Comparison of ENCODE assay signal across 7 mouse cellular contexts in the genomic region with DNA sequence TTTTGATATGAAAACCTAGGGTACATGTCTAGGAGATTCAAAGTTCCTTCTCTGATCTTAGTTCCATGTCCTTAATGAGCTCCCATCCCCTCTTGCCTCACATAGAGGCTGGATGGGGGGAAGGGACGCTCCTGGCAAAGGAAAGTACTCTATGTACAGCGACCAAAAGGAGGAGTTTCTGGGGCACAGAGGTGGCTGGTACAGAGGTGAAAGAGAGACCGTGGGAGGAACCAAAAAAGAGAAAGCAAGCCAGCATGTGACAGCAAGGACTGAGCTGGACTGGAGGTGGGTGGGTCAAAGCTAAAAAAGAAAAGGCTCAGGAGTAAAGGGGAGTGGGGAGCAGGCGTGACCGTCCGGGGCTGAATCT. TPM values are rescaled to one million over a fixed set of nuclear protein-coding genes. Genes with fewer than 3 reads are reported as not detected.
DNase-seq lines count a peak whose midpoint lies in the region; ATAC-seq lines count a peak whose summit lies in the region.

No protein-coding gene starts in this region.

- peak overlapping the region; percentile 64 for H3K9ac ChIP-seq in limb, embryonic 15.5 days
- peak overlapping the region; percentile 45 for H3K9ac ChIP-seq in neural tube, embryonic 12.5 days

- no peaks in the 10 kb centered on the region for H3K36me3 ChIP-seq in hindbrain, embryonic 10.5 days
- no peaks in the 10 kb centered on the region for H3K36me3 ChIP-seq in limb, embryonic 15.5 days
- no peaks in the 10 kb centered on the region for H3K36me3 ChIP-seq in neural tube, embryonic 12.5 days

- H3K9me3 ChIP-seq in hindbrain, embryonic 10.5 days = no peaks in the 10 kb centered on the region
- H3K9me3 ChIP-seq in limb, embryonic 15.5 days = no peaks in the 10 kb centered on the region
- H3K9me3 ChIP-seq in neural tube, embryonic 12.5 days = no peaks in the 10 kb centered on the region

- WGBS in hindbrain, embryonic 10.5 days = 0% methylated on average over 6 of the region's 6 CpGs
- WGBS in limb, embryonic 15.5 days = 1% methylated on average over 6 of the region's 6 CpGs
- WGBS in neural tube, embryonic 12.5 days = 0% methylated on average over 6 of the region's 6 CpGs

- no peak for ATAC-seq in limb, embryonic 15.5 days (ENCODE audit: insufficient number of reproducible peaks, low FRiP score, low TSS enrichment, low read depth)
- ATAC-seq in neural tube, embryonic 12.5 days (ENCODE audit: low FRiP score, low read depth) = 0 out of 2 replicates have a peak, but pooled peaks have one; percentile 0

- peak overlapping the region; percentile 89 for H3K27ac ChIP-seq in hindbrain, embryonic 10.5 days
- H3K27ac ChIP-seq in limb, embryonic 15.5 days = peak overlapping the region; percentile 72
- no peak overlapping the region; the same call in 1 of the 2 replicates for H3K27ac ChIP-seq in neural tube, embryonic 12.5 days

- peak overlapping the region; percentile 86 for H3K4me3 ChIP-seq in hindbrain, embryonic 10.5 days
- H3K4me3 ChIP-seq in limb, embryonic 15.5 days = peak overlapping the region; percentile 66
- H3K4me3 ChIP-seq in neural tube, embryonic 12.5 days = peak overlapping the region; percentile 66

- peaks cover 24% of the 10 kb centered on the region for H3K4me1 ChIP-seq in hindbrain, embryonic 10.5 days (replicated peaks)
- H3K4me1 ChIP-seq in limb, embryonic 15.5 days = peaks cover 12% of the 10 kb centered on the region
- H3K4me1 ChIP-seq in neural tube, embryonic 12.5 days = peaks cover 12% of the 10 kb centered on the region

- peak overlapping the region; percentile 88 for H3K4me2 ChIP-seq in limb, embryonic 15.5 days
- peak overlapping the region; percentile 96 for H3K4me2 ChIP-seq in neural tube, embryonic 12.5 days (replicated peaks)

- peak; percentile 60 to 82 for DNase-seq in lung, adult 18-20 months
- DNase-seq in lung, postnatal 4 days = no peak
- DNase-seq in c-Kit-positive CD71-positive TER-119-positive erythroid progenitor cells, embryonic 14.5 days (ENCODE audit: low spot score) = peak; percentile 34
- no peak for DNase-seq in hindbrain, embryonic 10.5 days (ENCODE audit: low spot score)
- no peak for DNase-seq in left cerebral cortex, adult 8-10 months (ENCODE audit: low spot score in 2 of 2)

- H3K27me3 ChIP-seq in hindbrain, embryonic 10.5 days (ENCODE audit: insufficient read depth, poor library complexity, severe bottlenecking) = no peaks in the 10 kb centered on the region
- no peaks in the 10 kb centered on the region; the same call in 1 of the 2 replicates for H3K27me3 ChIP-seq in limb, embryonic 15.5 days
- H3K27me3 ChIP-seq in neural tube, embryonic 12.5 days (replicated peaks) = no peaks in the 10 kb centered on the region

RNA-seq across cellular contexts. Expression of a gene that starts 0.5 kb away (rescaled TPM):
- polyA plus RNA-seq in hindbrain, embryonic 10.5 days (2016; fragmentation: Nextera tagmentation; extraction: Ambion mirVana) = 15.6 and 16.4 TPM in 2 replicates
- 35.8 and 37.8 TPM in 2 replicates for polyA plus RNA-seq in limb, embryonic 15.5 days (2015; fragmentation: Nextera tagmentation; extraction: Ambion mirVana)
- polyA plus RNA-seq in neural tube, embryonic 12.5 days (2016; fragmentation: Nextera tagmentation; extraction: Ambion mirVana) = 24.0 and 25.9 TPM in 2 replicates
- 10 to 100 TPM; 55.8 to 70.5 (median 60.5) TPM for total RNA-seq in left cerebral cortex, adult 8-10 months (2022)

RNA-seq across cellular contexts. Expression of a gene that starts 0.9 kb away (rescaled TPM):
- polyA plus RNA-seq in hindbrain, embryonic 10.5 days (2016; fragmentation: Nextera tagmentation; extraction: Ambion mirVana) = 30.4 and 30.8 TPM in 2 replicates
- polyA plus RNA-seq in limb, embryonic 15.5 days (2015; fragmentation: Nextera tagmentation; extraction: Ambion mirVana) = 19.5 and 19.6 TPM in 2 replicates
- polyA plus RNA-seq in neural tube, embryonic 12.5 days (2016; fragmentation: Nextera tagmentation; extraction: Ambion mirVana) = 33.1 and 34.0 TPM in 2 replicates
- total RNA-seq in left cerebral cortex, adult 8-10 months (2022) = 10 to 100 TPM; 23.4 to 29.7 (median 27.4) TPM

RNA-seq across cellular contexts. Expression of a gene that starts 33.3 kb away (rescaled TPM):
- polyA plus RNA-seq in hindbrain, embryonic 10.5 days (2016; fragmentation: Nextera tagmentation; extraction: Ambion mirVana) = 23.3 and 24.1 TPM in 2 replicates
- polyA plus RNA-seq in limb, embryonic 15.5 days (2015; fragmentation: Nextera tagmentation; extraction: Ambion mirVana) = 24.7 TPM in 2 replicates
- 28.2 and 28.6 TPM in 2 replicates for polyA plus RNA-seq in neural tube, embryonic 12.5 days (2016; fragmentation: Nextera tagmentation; extraction: Ambion mirVana)
- 10 to 100 TPM; 11.7 to 15.2 (median 13.5) TPM for total RNA-seq in left cerebral cortex, adult 8-10 months (2022)

RNA-seq across cellular contexts. Expression of a gene that starts 41.5 kb away (rescaled TPM):
- polyA plus RNA-seq in hindbrain, embryonic 10.5 days (2016; fragmentation: Nextera tagmentation; extraction: Ambion mirVana) = 0.68 and 1.0 TPM in 2 replicates
- 1.0 and 1.8 TPM in 2 replicates for polyA plus RNA-seq in limb, embryonic 15.5 days (2015; fragmentation: Nextera tagmentation; extraction: Ambion mirVana)
- 2.4 and 3.0 TPM in 2 replicates for polyA plus RNA-seq in neural tube, embryonic 12.5 days (2016; fragmentation: Nextera tagmentation; extraction: Ambion mirVana)
- total RNA-seq in left cerebral cortex, adult 8-10 months (2022) = 1 to 10 TPM; 5.8 to 8.9 (median 6.2) TPM

RNA-seq across cellular contexts. Expression of a gene that starts 41.5 kb away (rescaled TPM):
- 7.6 and 8.6 TPM in 2 replicates for polyA plus RNA-seq in hindbrain, embryonic 10.5 days (2016; fragmentation: Nextera tagmentation; extraction: Ambion mirVana)
- polyA plus RNA-seq in limb, embryonic 15.5 days (2015; fragmentation: Nextera tagmentation; extraction: Ambion mirVana) = 16.2 and 16.4 TPM in 2 replicates
- polyA plus RNA-seq in neural tube, embryonic 12.5 days (2016; fragmentation: Nextera tagmentation; extraction: Ambion mirVana) = 10.1 and 11.0 TPM in 2 replicates
- total RNA-seq in left cerebral cortex, adult 8-10 months (2022) = 10 to 100 TPM; 23.5 to 29.7 (median 27.0) TPM

Comparison
In these comparisons a context has a peak if more than half of its experiments do, and no peak if none do; other contexts are left out.
1. DNase-seq: peak in lung, adult 18-20 months (2 of 2) and c-Kit-positive CD71-positive TER-119-positive erythroid progenitor cells, embryonic 14.5 days (single experiment); none in lung, postnatal 4 days (0 of 2), hindbrain, embryonic 10.5 days (single experiment) and left cerebral cortex, adult 8-10 months (0 of 2).
2. Peak in every context shown above with its lines, with median percentiles within 50 percentile points of each other: H3K4me3 ChIP-seq.